ENCODE assay signal across 20 mouse cellular contexts in genomic region chr12:10941064-10941463, GRCm38 (mm10).
"Had no signal": no experiment of that assay in that cellular context is flagged by ENCODE, and none has a peak within 500 bp of the region (broad histone marks: within the 10 kb centered on the region; RNA-seq: fewer than 3 reads in every experiment).

No protein-coding gene starts in this region.

- H3K36me3 ChIP-seq: liver, embryonic 13.5 days; midbrain, embryonic 10.5 days; midbrain, embryonic 13.5 days; neural tube, embryonic 13.5 days; stomach, embryonic 15.5 days had no signal

- H3K27ac ChIP-seq: left cerebral cortex, adult 2 months; liver, embryonic 13.5 days; midbrain, embryonic 10.5 days; midbrain, embryonic 13.5 days; neural tube, embryonic 13.5 days; stomach, embryonic 15.5 days had no signal

- DNase-seq: kidney, adult 9 months; kidney, postnatal 36 days; layer of hippocampus, postnatal 36 days; liver, embryonic 13.5 days; lung, adult 2 months; lung, postnatal 36 days; retina, postnatal 1 day; thymus, adult 2 months; thymus, postnatal 14 days; thymus, postnatal 4 days had no signal

- H3K4me2 ChIP-seq: liver, embryonic 13.5 days; midbrain, embryonic 13.5 days; neural tube, embryonic 13.5 days; stomach, embryonic 15.5 days had no signal

- H3K9me3 ChIP-seq: liver, embryonic 13.5 days; midbrain, embryonic 10.5 days; midbrain, embryonic 13.5 days; neural tube, embryonic 13.5 days; stomach, embryonic 15.5 days had no signal

- H3K9ac ChIP-seq: liver, embryonic 13.5 days; midbrain, embryonic 13.5 days; neural tube, embryonic 13.5 days; stomach, embryonic 15.5 days had no signal

- H3K4me3 ChIP-seq: left cerebral cortex, adult 2 months; liver, embryonic 13.5 days; megakaryocyte, embryonic 14.5 days; midbrain, embryonic 10.5 days; midbrain, embryonic 13.5 days; myocyte; neural tube, embryonic 13.5 days; stomach, embryonic 15.5 days had no signal

- ATAC-seq: intestine, postnatal 0 days; lung, postnatal 0 days; midbrain, embryonic 13.5 days; midbrain, embryonic 16.5 days had no signal

- H3K27me3 ChIP-seq: liver, embryonic 13.5 days; megakaryocyte, embryonic 14.5 days; midbrain, embryonic 13.5 days; neural tube, embryonic 13.5 days; stomach, embryonic 15.5 days had no signal

- H3K4me1 ChIP-seq: liver, embryonic 13.5 days; megakaryocyte, embryonic 14.5 days; midbrain, embryonic 10.5 days; midbrain, embryonic 13.5 days; neural tube, embryonic 13.5 days; stomach, embryonic 15.5 days had no signal
